Mouse (Mus musculus) CH12.LX (cell line): ENCODE data around the gene Fabp3. TPM values are rescaled to one million over a fixed set of nuclear protein-coding genes. Genes with fewer than 3 reads are reported as not detected.

ENCODE experiments used
- DNase-seq: peaks from one replicate; pipeline ENCODE4 v3.0.0-alpha.2; 2013; ENCODE audit errors: extremely low read depth
- H3K27ac ChIP-seq: 2 replicates; pipeline ENCODE4 v1.5.1; 2012; ENCODE audit warnings: low read depth, mild to moderate bottlenecking, control low read depth, moderate library complexity; ENCODE audit not compliant: insufficient read depth
- H3K27me3 ChIP-seq: replicated peaks from 2 replicates; pipeline ENCODE3; 2012; ENCODE audit warnings: inconsistent platforms
- H3K36me3 ChIP-seq, 2 experiments: replicated peaks in 1 of 2; 2 replicates each; pipeline versions ENCODE3 to v1.6.1; 2012; ENCODE audit warnings: inconsistent platforms in 1 of 2, low read length in 1 of 2, mild to moderate bottlenecking in 1 of 2, mixed read lengths in 1 of 2, moderate library complexity in 1 of 2; ENCODE audit not compliant: control insufficient read depth in 1 of 2, insufficient read depth in 1 of 2
- H3K4me1 ChIP-seq, 2 experiments: 2 replicates each; pipeline ENCODE4 v1.6.1; 2012; ENCODE audit warnings: inconsistent platforms in 1 of 2, moderate library complexity in 1 of 2; ENCODE audit not compliant: insufficient read depth in 2 of 2, control insufficient read depth in 1 of 2
- H3K4me2 ChIP-seq: 2 replicates; pipeline ENCODE4 v1.6.1; 2012; ENCODE audit warnings: low read depth, mild to moderate bottlenecking, control low read depth; ENCODE audit not compliant: poor library complexity, insufficient read depth, severe bottlenecking
- H3K4me3 ChIP-seq, 3 experiments: fragments of 150-350 bp in 1 of 3; sonication (generic) in 1 of 3; replicated peaks in 1 of 3; 2 replicates each; pipeline versions ENCODE3 to v1.5.1; 2011 to 2012; ENCODE audit warnings: low read depth in 2 of 3, low read length in 2 of 3, mild to moderate bottlenecking in 2 of 3, moderate library complexity in 2 of 3, control low read depth in 1 of 3, improper control_type of control experiment in 1 of 3, inconsistent platforms in 1 of 3, mixed read lengths in 1 of 3; ENCODE audit not compliant: poor library complexity in 1 of 3
- H3K79me2 ChIP-seq: replicated peaks from 2 replicates; pipeline ENCODE4 v1.6.1; 2012; ENCODE audit warnings: mild to moderate bottlenecking, moderate library complexity; ENCODE audit not compliant: control insufficient read depth, poor library complexity, insufficient read depth, severe bottlenecking; ENCODE audit errors: extremely low read depth
- H3K9ac ChIP-seq: 2 replicates; pipeline ENCODE4 v1.6.1; 2012; ENCODE audit warnings: low read depth, mild to moderate bottlenecking, control low read depth, moderate library complexity; ENCODE audit not compliant: insufficient read depth
- H3K9me3 ChIP-seq: replicated peaks from 2 replicates; pipeline ENCODE3; 2012; ENCODE audit warnings: low read length, inconsistent platforms, mixed read lengths
- BHLHE40 ChIP-seq: IDR thresholded peaks from 2 replicates; pipeline ENCODE4 v1.6.1; 2011; ENCODE audit warnings: mild to moderate bottlenecking, low read depth, low read length, improper control_type of control experiment
- CHD1 ChIP-seq: IDR thresholded peaks from 2 replicates; pipeline ENCODE4 v1.6.1; 2012; ENCODE audit warnings: low read depth, low read length, improper control_type of control experiment, inconsistent platforms
- CHD2 ChIP-seq: IDR thresholded peaks from 2 replicates; pipeline ENCODE4 v1.6.1; 2011; ENCODE audit warnings: low read length, improper control_type of control experiment
- CTCF ChIP-seq, 2 experiments: IDR thresholded peaks in 1 of 2; conservative IDR thresholded peaks in 1 of 2; 2 replicates each; pipeline ENCODE4 v1.5.1; 2011 to 2012; ENCODE audit warnings: low read depth in 2 of 2, low read length in 2 of 2, improper control_type of control experiment in 1 of 2, inconsistent platforms in 1 of 2, mild to moderate bottlenecking in 1 of 2, moderate library complexity in 1 of 2
- EP300 ChIP-seq: IDR thresholded peaks from 2 replicates; pipeline ENCODE4 v1.6.1; 2011; ENCODE audit warnings: low read length, improper control_type of control experiment
- ETS1 ChIP-seq: conservative IDR thresholded peaks from 2 replicates; pipeline ENCODE4 v1.6.1; 2012; ENCODE audit warnings: low read depth, mild to moderate bottlenecking, inconsistent platforms, low read length, improper control_type of control experiment, moderate library complexity
- GABPA ChIP-seq: IDR thresholded peaks from 2 replicates; pipeline ENCODE4 v1.6.1; 2012; ENCODE audit warnings: low read depth, low read length, improper control_type of control experiment, inconsistent platforms; ENCODE audit not compliant: insufficient replicate concordance
- HCFC1 ChIP-seq: IDR thresholded peaks from 2 replicates; pipeline ENCODE4 v1.6.1; 2012; ENCODE audit warnings: low read depth, mild to moderate bottlenecking, inconsistent platforms, low read length, improper control_type of control experiment
- JUND ChIP-seq: conservative IDR thresholded peaks from 2 replicates; pipeline ENCODE4 v1.6.1; 2011; ENCODE audit warnings: low read depth, low read length, improper control_type of control experiment
- KAT2A ChIP-seq: IDR thresholded peaks from 2 replicates; pipeline ENCODE4 v1.6.1; 2012; ENCODE audit warnings: low read length, improper control_type of control experiment, inconsistent platforms; ENCODE audit not compliant: insufficient replicate concordance
- MAZ ChIP-seq: IDR thresholded peaks from 2 replicates; pipeline ENCODE4 v1.6.1; 2012; ENCODE audit warnings: low read depth, mild to moderate bottlenecking, inconsistent platforms, low read length, improper control_type of control experiment, moderate library complexity
- MEF2A ChIP-seq: IDR thresholded peaks from 2 replicates; pipeline ENCODE4 v1.6.1; 2014; ENCODE audit warnings: low read depth, mild to moderate bottlenecking, inconsistent platforms, low read length, improper control_type of control experiment, borderline replicate concordance
- NELFE ChIP-seq: IDR thresholded peaks from 2 replicates; pipeline ENCODE4 v1.6.1; 2011; ENCODE audit warnings: low read depth, low read length, improper control_type of control experiment
- POLR2A ChIP-seq: IDR thresholded peaks from 2 replicates; pipeline ENCODE4 v1.6.1; 2011; ENCODE audit warnings: low read depth, mild to moderate bottlenecking, improper control_type of control experiment, low read length
- RAD21 ChIP-seq: IDR thresholded peaks from 2 replicates; pipeline ENCODE4 v1.6.1; 2011; ENCODE audit warnings: low read depth, mild to moderate bottlenecking, low read length, improper control_type of control experiment, moderate library complexity
- RCOR1 ChIP-seq: conservative IDR thresholded peaks from 2 replicates; pipeline ENCODE4 v1.6.1; 2012; ENCODE audit warnings: low read depth, mild to moderate bottlenecking, inconsistent platforms, low read length, improper control_type of control experiment
- SIN3A ChIP-seq: IDR thresholded peaks from 2 replicates; pipeline ENCODE4 v1.6.1; 2012; ENCODE audit warnings: low read length, improper control_type of control experiment, inconsistent platforms
- TBP ChIP-seq: conservative IDR thresholded peaks from 2 replicates; pipeline ENCODE4 v1.6.1; 2011; ENCODE audit warnings: low read depth, low read length, improper control_type of control experiment
- USF2 ChIP-seq: conservative IDR thresholded peaks from 2 replicates; pipeline ENCODE4 v1.6.1; 2011; ENCODE audit warnings: low read depth, low read length, improper control_type of control experiment
- ZNF384 ChIP-seq: IDR thresholded peaks from 2 replicates; pipeline ENCODE4 v1.6.1; 2012; ENCODE audit warnings: low read depth, low read length, improper control_type of control experiment, inconsistent platforms
- dilution Hi-C: fragments of 300-500 bp; cut with MboI; formaldehyde crosslinking; loops from 2 replicates; pipeline ENCODE4 v1.14.3; 2020; ENCODE audit warnings: low sequenced_read_pairs; ENCODE audit not compliant: extremely low pct_unique_long_range_greater_than_20kb, extremely low pct_ligation_motif_present
- in situ Hi-C: fragments of 300-500 bp; cut with MboI; formaldehyde crosslinking; loops from 3 replicates; pipeline ENCODE4 v1.14.3; 2019; ENCODE audit warnings: low sequenced_read_pairs, low pct_ligation_motif_present, low pct_unique_long_range_greater_than_20kb, mixed read lengths
- polyA plus RNA-seq: library from polyadenylated mRNA; unstranded; fragments of >175 nt; gene quantifications from 2 replicates; pipeline ENCODE4 v1.2.1, GENCODE M21; 2012; ENCODE audit warnings: low read depth; ENCODE audit not compliant: insufficient read length
- total RNA-seq, 2 experiments: library from RNA; depleted of rRNA; stranded (reverse); fragments of 300-350 nt in 1 of 2; fragments of >200 nt in 1 of 2; gene quantifications; 2 replicates each; pipeline ENCODE4 v1.2.3; 2012 to 2014

The Fabp3 gene
- total and polyA plus RNA-seq, 3 experiments: not detected

- no peaks in the 10 kb centered on the region for H3K79me2 ChIP-seq
- H3K36me3 ChIP-seq: no peaks in the 10 kb centered on the region
- H3K27me3 ChIP-seq: peaks cover 88% of the 10 kb centered on the region
- H3K4me2 ChIP-seq: no peak overlapping the region
- no peak for DNase-seq
- dilution Hi-C loops (no loop called here), in situ Hi-C loops (no loop called here)
- no peak for TF ChIP-seq MAZ
- no peak for TF ChIP-seq RAD21
- TF ChIP-seq CHD1: no peak
- TF ChIP-seq GABPA: no peak
- no peak for TF ChIP-seq CHD2
- no peak for TF ChIP-seq CTCF (conservative IDR thresholded peaks at IDR 0.05 in 1 of 2, IDR thresholded peaks at IDR 0.05 in 1 of 2; ENCODE audit: low read depth in 2 of 2, low read length in 2 of 2)
- TF ChIP-seq ZNF384: no peak
- no peak for TF ChIP-seq HCFC1
- TF ChIP-seq TBP: no peak
- no peak for TF ChIP-seq ETS1
- TF ChIP-seq NELFE: no peak
- TF ChIP-seq MEF2A: no peak
- TF ChIP-seq RCOR1: no peak
- TF ChIP-seq POLR2A: no peak
- no peak for TF ChIP-seq SIN3A
- no peak for TF ChIP-seq USF2
- no peak for TF ChIP-seq BHLHE40
- TF ChIP-seq EP300: no peak
- TF ChIP-seq JUND: no peak
- no peak for TF ChIP-seq KAT2A
- no peak overlapping the region for H3K4me3 ChIP-seq
- no peak overlapping the region for H3K9ac ChIP-seq
- no peak overlapping the region for H3K27ac ChIP-seq
- peaks cover 0 to 4% of the 10 kb centered on the region in 2 experiments; a peak in 2 of 4 replicates for H3K4me1 ChIP-seq
- no peaks in the 10 kb centered on the region for H3K9me3 ChIP-seq
These were observed 34.6 kb upstream of the Fabp3 start for GRCm38 (mm10) chr4:130273698-130274345.

DNA sequence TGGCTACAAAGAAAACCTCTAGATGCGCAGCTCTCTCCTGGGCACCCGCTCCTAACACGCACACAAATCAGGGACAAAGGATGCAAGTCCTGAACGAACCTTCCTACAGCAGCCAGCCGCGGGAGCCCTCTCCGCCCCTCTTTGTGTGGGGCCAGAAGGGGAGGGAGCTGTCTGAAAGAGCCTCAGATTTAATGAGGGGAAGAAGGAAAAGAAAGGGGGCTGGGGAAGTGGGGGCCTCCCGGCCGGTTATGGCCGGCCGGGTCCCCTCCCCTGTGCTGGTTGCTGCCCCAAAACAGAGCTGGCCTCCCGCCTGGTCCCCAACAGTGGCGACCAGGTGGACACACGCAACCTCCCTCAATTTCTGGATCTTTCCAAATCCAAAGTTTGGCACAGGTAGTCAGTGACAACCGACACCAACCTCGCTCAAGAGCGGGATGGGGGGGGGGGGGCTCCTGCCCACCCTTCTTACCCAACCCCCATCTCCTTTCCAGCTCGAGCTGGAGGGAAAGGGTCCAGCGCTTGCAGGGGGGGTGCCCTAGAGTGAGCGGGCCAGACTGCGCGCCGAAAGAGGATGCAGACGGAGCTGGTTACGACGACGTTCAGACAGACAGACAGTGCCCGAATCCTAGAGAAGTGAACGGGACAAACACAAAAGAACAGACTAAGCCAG is 33.9 kb upstream of the Fabp3 start:
- Histone ChIP-seq H3K27ac (no peak overlapping the region), H3K4me1 (peaks cover 0 to 4% of the 10 kb centered on the region in 2 experiments; a peak in 2 of 4 replicates), H3K9me3 (no peaks in the 10 kb centered on the region), H3K27me3 (peaks cover 88% of the 10 kb centered on the region), H3K4me2 (no peak overlapping the region), H3K4me3 (no peak overlapping the region), H3K79me2 (no peaks in the 10 kb centered on the region), H3K36me3 (no peaks in the 10 kb centered on the region), H3K9ac (no peak overlapping the region)
- in situ Hi-C loops: no loop called here
- dilution Hi-C loops: no loop called here
- TF ChIP-seq USF2: no peak
- no peak for DNase-seq
